Mouse (Mus musculus) heart, embryonic 10.5 days (tissue): ENCODE data around the gene Cenpt. TPM values are rescaled to one million over a fixed set of nuclear protein-coding genes. Genes with fewer than 3 reads are reported as not detected.

Source experiments
- DNase-seq: peaks from one replicate; pipeline ENCODE4 v3.0.0-alpha.2; 2017; ENCODE audit warnings: low spot score
- H3K27ac ChIP-seq: fragments of 300-500 bp; sonication (generic); 2 replicates; pipeline ENCODE4 v1.5.1; 2016; ENCODE audit warnings: mild to moderate bottlenecking
- H3K27me3 ChIP-seq: fragments of 300-500 bp; sonication (generic); 2 replicates; pipeline ENCODE4 v1.6.1; 2016; ENCODE audit warnings: mild to moderate bottlenecking; ENCODE audit not compliant: poor library complexity, insufficient read depth, severe bottlenecking
- H3K36me3 ChIP-seq: fragments of 300-500 bp; sonication (generic); 2 replicates; pipeline ENCODE4 v1.6.1; 2016; ENCODE audit warnings: mild to moderate bottlenecking, moderate library complexity
- H3K4me1 ChIP-seq: fragments of 300-500 bp; sonication (generic); 2 replicates; pipeline ENCODE4 v1.6.1; 2016; ENCODE audit warnings: mild to moderate bottlenecking
- H3K4me3 ChIP-seq: fragments of 300-500 bp; sonication (generic); 2 replicates; pipeline ENCODE4 v1.5.1; 2016; ENCODE audit warnings: mild to moderate bottlenecking, moderate library complexity
- H3K9me3 ChIP-seq: fragments of 300-500 bp; sonication (generic); 2 replicates; pipeline ENCODE4 v1.6.1; 2016; ENCODE audit warnings: mild to moderate bottlenecking, moderate library complexity
- WGBS: fragments of 180-500 bp; shearing (Covaris S2); methylation state at CpG from one replicate; pipeline ENCODE4 v1.1.7; 2016; 5-methylcytosine and 5-hydroxymethylcytosine counted together
- polyA plus RNA-seq: library from polyadenylated mRNA; unstranded; fragments of >200 nt; fragmentation: Nextera tagmentation; extraction: Ambion mirVana; gene quantifications from 2 replicates; pipeline ENCODE4 v1.2.1, GENCODE M21; 2016

The Cenpt gene
- 46.5 and 55.2 TPM in 2 replicates for polyA plus RNA-seq

- H3K36me3 ChIP-seq: peaks cover 24% of the 10 kb centered on the region
- H3K4me3 ChIP-seq: peak within 1 kb of the TSS; percentile 83; the same call in 1 of the 2 replicates
- H3K27me3 ChIP-seq: no peaks in the 10 kb centered on the region
- H3K4me1 ChIP-seq: peaks cover 39% of the 10 kb centered on the region
- no peak for DNase-seq
- peak within 1 kb of the TSS; percentile 16; the same call in 1 of the 2 replicates for H3K27ac ChIP-seq
- 90% methylated on average over 3 of the region's 3 CpGs for WGBS
- no peaks in the 10 kb centered on the region for H3K9me3 ChIP-seq
Observed at GRCm38 (mm10) chr8:105853178-105853577, at the start of gene Cenpt. Gene Cenpt (minus strand): TSS chr8:105853278.

- peak overlapping the region; percentile 91 for H3K4me3 ChIP-seq
- WGBS: 30% methylated on average over 16 of the region's 16 CpGs
- DNase-seq: no peak
- no peaks in the 10 kb centered on the region for H3K9me3 ChIP-seq
- H3K4me1 ChIP-seq: peaks cover 12% of the 10 kb centered on the region
- no peaks in the 10 kb centered on the region for H3K36me3 ChIP-seq
- H3K27ac ChIP-seq: peak overlapping the region; percentile 97
- no peaks in the 10 kb centered on the region for H3K27me3 ChIP-seq
Observed at GRCm38 (mm10) chr8:105900941-105901616, 48.0 kb upstream of the Cenpt start.

- Histone ChIP-seq H3K27ac (peak within 1 kb of the TSS; percentile 97), H3K9me3 (no peaks in the 10 kb centered on the region), H3K27me3 (no peaks in the 10 kb centered on the region), H3K4me3 (peak within 1 kb of the TSS; percentile 91), H3K36me3 (no peaks in the 10 kb centered on the region), H3K4me1 (peaks cover 12% of the 10 kb centered on the region)
- peak; percentile 97 for DNase-seq
- under 1% methylated on average over 68 of the region's 68 CpGs for WGBS
Observed at GRCm38 (mm10) chr8:105900180-105900940, 47.3 kb upstream of the Cenpt start, which contains the start of gene Pskh1. Gene Pskh1 (plus strand): TSS chr8:105900441.

GRCm38 (mm10) chr8:105897801-105898480 is 44.9 kb upstream of the Cenpt start:
- no peaks in the 10 kb centered on the region for H3K27me3 ChIP-seq
- no peak for DNase-seq
- H3K4me3 ChIP-seq: no peak overlapping the region
- 77% methylated on average over 9 of the region's 9 CpGs for WGBS
- H3K36me3 ChIP-seq: peaks cover 8% of the 10 kb centered on the region
- H3K4me1 ChIP-seq: peaks cover 20% of the 10 kb centered on the region
- no peaks in the 10 kb centered on the region for H3K9me3 ChIP-seq
- H3K27ac ChIP-seq: no peak overlapping the region

GRCm38 (mm10) chr8:105893339-105893738 is 40.3 kb upstream of the Cenpt start, which contains the start of gene Nrn1l:
Gene Nrn1l (plus strand): TSS chr8:105893567.
- WGBS: 8% methylated on average over 11 of the region's 11 CpGs
- Histone ChIP-seq H3K27ac (0 out of 2 replicates have a peak within 1 kb of the TSS, but pooled peaks have one; percentile 17), H3K4me3 (peak within 1 kb of the TSS; percentile 20; the same call in 1 of the 2 replicates), H3K9me3 (no peaks in the 10 kb centered on the region), H3K36me3 (peaks cover 53% of the 10 kb centered on the region), H3K27me3 (no peaks in the 10 kb centered on the region), H3K4me1 (peaks cover 11% of the 10 kb centered on the region; the same call in 1 of the 2 replicates)
- DNase-seq: peak; percentile 84

GRCm38 (mm10) chr8:105892432-105892831 is 39.4 kb upstream of the Cenpt start:
- Histone ChIP-seq H3K27me3 (no peaks in the 10 kb centered on the region), H3K9me3 (no peaks in the 10 kb centered on the region), H3K27ac (no peak overlapping the region), H3K4me3 (no peak overlapping the region), H3K4me1 (peaks cover 11% of the 10 kb centered on the region; the same call in 1 of the 2 replicates), H3K36me3 (peaks cover 62% of the 10 kb centered on the region)
- DNase-seq: no peak
- 86% methylated on average over 6 of the region's 6 CpGs for WGBS

- H3K4me3 ChIP-seq: no peak overlapping the region
- no peaks in the 10 kb centered on the region for H3K9me3 ChIP-seq
- no peaks in the 10 kb centered on the region for H3K27me3 ChIP-seq
- H3K4me1 ChIP-seq: peaks cover 11% of the 10 kb centered on the region; the same call in 1 of the 2 replicates
- no peak for DNase-seq
- 93% methylated on average over 6 of the region's 6 CpGs for WGBS
- peaks cover 78% of the 10 kb centered on the region for H3K36me3 ChIP-seq
- H3K27ac ChIP-seq: no peak overlapping the region
Observed at GRCm38 (mm10) chr8:105890870-105891269, 37.8 kb upstream of the Cenpt start.

- Histone ChIP-seq H3K27ac (no peak overlapping the region), H3K4me1 (peaks cover 11% of the 10 kb centered on the region; the same call in 1 of the 2 replicates), H3K27me3 (no peaks in the 10 kb centered on the region), H3K36me3 (peaks cover 85% of the 10 kb centered on the region), H3K9me3 (no peaks in the 10 kb centered on the region), H3K4me3 (no peak overlapping the region)
- WGBS: 91% methylated on average over 12 of the region's 12 CpGs
- no peak for DNase-seq
Observed at GRCm38 (mm10) chr8:105889756-105890465, 36.8 kb upstream of the Cenpt start.

GRCm38 (mm10) chr8:105880754-105881520 is 27.9 kb upstream of the Cenpt start, which contains the start of gene Edc4:
Gene Edc4 (plus strand): TSS chr8:105880881.
- peaks cover 24% of the 10 kb centered on the region for H3K4me1 ChIP-seq
- peak within 1 kb of the TSS; percentile 90 for H3K27ac ChIP-seq
- peaks cover 57% of the 10 kb centered on the region for H3K36me3 ChIP-seq
- WGBS: 1% methylated on average over 45 of the region's 45 CpGs
- H3K9me3 ChIP-seq: no peaks in the 10 kb centered on the region
- no peaks in the 10 kb centered on the region for H3K27me3 ChIP-seq
- peak; percentile 90 for DNase-seq
- H3K4me3 ChIP-seq: peak within 1 kb of the TSS; percentile 98

GRCm38 (mm10) chr8:105874301-105874700 is 21.2 kb upstream of the Cenpt start:
- Histone ChIP-seq H3K4me1 (peaks cover 18% of the 10 kb centered on the region), H3K27me3 (no peaks in the 10 kb centered on the region), H3K27ac (peak overlapping the region; percentile 24; the same call in 1 of the 2 replicates), H3K4me3 (no peak overlapping the region), H3K9me3 (no peaks in the 10 kb centered on the region), H3K36me3 (peaks cover 85% of the 10 kb centered on the region)
- no peak for DNase-seq
- WGBS: 71% methylated on average over 6 of the region's 6 CpGs

GRCm38 (mm10) chr8:105866364-105867029 is 13.4 kb upstream of the Cenpt start:
- 77% methylated on average over 6 of the region's 6 CpGs for WGBS
- H3K27ac ChIP-seq: no peak overlapping the region
- no peak overlapping the region for H3K4me3 ChIP-seq
- no peaks in the 10 kb centered on the region for H3K27me3 ChIP-seq
- peaks cover 80% of the 10 kb centered on the region for H3K36me3 ChIP-seq
- peaks cover 25% of the 10 kb centered on the region for H3K4me1 ChIP-seq
- no peaks in the 10 kb centered on the region for H3K9me3 ChIP-seq
- no peak for DNase-seq
